Mouse (Mus musculus): Measurements from ENCODE around the gene Csnk2a2.
A peak's percentile ranks its signal among the peaks of the same experiment; 100 is the strongest.

Gene Csnk2a2

DNA sequence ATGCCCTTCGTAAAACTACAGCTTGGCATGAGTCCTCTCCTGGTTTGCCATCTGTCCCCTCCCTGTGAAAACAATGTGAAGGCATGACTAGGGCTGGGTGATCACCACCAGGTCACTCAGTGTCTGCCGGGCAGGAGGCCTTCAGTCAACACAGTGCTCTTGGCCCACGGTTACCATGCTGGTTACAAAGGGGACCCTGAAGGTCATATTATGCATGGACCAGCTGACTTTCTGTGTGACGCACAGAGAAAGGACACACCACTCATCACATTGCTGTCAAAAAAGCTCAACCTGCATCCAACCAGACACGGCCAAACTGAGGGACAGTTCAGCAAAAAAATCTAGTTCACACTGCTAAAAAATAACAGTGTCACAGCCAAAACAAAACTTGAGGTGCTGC is at the start of gene Csnk2a2:
Csnk2a2 (minus strand) TSS at position 34 of the 400 bp plus-strand sequence.
- DNase-seq (ENCODE audit: low spot score): no peak

DNA sequence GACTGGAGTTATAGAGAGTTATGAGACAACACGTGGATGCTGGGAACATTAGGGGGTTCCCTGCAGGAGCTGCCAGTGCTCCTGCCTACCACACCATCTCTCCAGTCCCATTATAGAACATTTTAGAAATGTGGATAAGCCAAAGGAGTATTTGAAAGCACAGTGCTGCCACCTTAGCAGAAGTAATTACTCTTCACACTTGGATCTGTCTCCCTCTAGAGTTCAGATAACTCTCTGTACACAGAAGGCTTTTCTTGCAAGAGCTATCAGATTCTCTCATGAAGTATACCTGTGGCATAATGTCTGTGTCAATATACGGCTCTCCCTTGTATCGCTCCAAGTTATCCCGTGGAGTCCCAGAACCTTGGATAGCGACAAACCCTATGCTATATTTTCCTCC is 49.6 kb upstream of the Csnk2a2 start:
- DNase-seq (ENCODE audit: low spot score): no peak

DNA sequence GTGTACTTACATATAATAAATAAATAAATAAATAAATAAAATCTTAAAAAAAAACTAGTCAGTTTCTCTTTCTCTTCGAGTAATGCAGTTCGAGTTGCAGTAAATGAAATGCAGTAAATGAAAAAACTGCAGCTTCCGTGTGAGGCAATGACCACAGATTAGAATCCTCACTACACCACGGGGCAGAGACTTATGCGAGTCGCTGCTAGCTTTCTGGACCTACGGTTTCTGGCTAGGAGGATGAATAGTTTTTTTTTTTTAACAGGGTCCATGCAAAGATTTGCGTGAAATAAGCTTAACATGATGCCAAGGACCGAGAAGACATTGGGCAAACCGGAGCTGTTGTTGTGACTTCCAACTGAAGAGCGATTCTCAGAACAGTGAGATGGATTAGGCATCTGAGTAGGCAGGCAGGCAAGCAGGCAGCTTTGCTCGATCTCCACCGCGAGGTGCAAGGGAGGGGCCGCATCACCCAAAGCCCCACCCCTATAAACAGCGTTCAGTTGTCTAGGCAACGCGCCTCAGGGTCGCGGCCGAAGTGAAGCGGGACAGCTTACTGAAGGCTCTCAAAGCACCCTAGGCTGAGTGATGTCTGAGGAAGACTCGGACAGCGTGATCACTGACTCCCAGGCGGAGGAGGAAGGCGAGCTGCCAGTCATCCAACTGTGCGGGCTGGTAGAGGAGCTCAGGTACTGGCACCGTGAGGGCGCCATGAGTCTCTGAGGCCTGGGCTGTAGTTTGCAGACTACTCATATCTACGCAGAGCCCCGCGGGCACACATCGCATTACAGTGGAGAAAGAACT is 43.9 kb upstream of the Csnk2a2 start, which contains the start of gene Ccdc113:
Ccdc113 (plus strand) TSS at position 502 of the 804 bp plus-strand sequence.
- peak; percentile 39 for DNase-seq (ENCODE audit: low spot score)

DNA sequence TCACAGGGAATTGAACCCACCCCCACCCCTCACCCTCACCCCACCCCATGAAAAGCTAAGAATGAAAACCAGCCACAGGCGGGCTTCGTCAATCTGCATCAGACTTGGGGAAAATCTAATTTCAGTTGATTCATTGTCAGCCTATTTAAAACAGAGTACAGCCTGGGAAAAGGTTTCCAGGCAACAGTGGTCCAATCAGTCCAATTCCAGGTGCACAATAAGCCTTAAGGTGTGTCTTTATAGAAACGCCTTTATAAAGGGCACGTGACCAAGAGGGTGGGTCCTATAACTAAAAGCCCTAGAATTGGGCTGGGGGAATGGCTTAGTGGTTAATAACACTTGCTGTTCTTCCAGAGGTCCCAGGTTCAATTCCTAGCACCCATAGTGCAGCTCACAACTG is 42.4 kb upstream of the Csnk2a2 start:
- DNase-seq (ENCODE audit: low spot score): no peak

DNA sequence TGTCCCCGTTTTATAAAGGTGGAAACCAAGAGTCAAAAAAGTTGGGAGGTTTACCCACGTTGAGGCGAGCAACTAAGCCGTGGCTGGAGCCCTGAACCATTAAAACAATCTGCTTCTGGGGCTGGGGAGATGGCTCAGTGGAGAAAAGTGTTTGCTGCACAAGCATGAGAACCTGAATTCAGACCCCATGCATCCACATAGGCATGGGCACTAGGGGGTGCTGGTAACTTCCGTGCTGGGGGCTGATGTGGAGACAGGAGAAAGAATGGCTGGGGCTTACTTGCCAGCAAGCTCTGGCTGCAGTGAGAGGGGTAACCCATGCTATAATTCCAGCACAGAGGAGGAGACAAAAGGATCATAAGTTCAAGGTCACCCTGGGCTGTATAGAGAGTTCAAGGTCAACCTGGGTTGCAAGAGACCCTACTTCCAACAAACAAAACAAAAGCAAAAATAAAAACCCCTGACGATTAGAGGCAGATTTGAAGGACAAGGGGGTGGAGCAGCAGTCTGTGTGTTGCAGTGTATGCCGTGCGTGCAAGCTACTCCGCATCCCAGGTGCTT is 39.0 kb upstream of the Csnk2a2 start:
- no peak for DNase-seq (ENCODE audit: low spot score)

DNA sequence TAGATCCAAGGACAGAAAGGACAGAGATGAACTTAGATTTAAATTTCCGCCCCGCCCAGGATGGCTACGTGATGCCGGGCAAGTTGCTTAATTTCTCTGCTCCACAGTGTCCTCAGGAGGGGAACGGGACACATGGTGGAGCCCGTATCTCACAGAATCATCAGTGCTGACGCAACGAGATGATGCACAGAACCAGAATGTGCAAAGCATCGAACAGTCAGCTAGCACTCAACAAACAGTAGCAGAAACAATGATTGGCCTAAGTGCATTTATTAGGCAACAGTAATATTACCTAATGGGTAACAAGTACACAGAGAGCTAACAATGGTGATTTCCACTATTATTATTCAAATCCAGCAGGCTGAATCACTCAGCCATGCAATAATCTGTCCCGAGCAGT is 38.4 kb upstream of the Csnk2a2 start:
- no peak for DNase-seq (ENCODE audit: low spot score)

DNA sequence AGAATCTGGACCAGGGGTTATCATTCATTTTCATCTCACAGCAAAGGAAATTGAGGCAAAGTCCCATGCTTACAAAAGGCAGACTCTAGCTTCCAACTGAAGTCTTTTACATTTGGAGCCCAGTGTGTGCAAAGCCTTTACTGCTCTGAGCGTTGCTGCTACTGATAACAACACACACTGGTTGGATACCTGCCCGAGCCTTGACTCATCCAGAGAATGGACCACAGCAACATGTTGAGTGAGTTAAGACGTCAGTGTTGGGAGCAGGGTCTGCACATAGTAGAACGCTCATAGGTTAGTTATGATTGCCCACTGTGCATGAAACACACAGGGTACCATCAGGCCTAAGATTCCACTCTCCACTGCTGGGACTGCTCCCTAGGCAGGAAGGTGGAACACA is 34.2 kb upstream of the Csnk2a2 start:
- DNase-seq (ENCODE audit: low spot score): no peak

DNA sequence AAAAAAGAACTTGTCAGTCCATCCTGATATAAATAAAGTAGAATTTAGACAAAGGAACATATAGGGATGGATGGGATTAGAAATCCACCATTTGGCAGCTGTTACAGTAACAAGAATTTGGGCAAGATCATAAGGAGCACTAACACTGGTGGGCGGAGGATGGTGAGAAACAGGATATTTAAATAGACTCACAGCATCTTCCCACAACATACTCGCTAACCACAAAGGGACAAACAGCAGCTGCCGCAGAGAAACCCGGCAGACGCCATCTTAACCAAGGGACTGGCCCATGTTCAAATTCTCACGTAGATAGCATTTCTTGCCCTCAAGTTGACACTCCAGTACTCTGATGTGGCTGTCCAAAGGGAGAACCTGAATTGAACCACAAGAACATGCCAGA is 27.1 kb upstream of the Csnk2a2 start:
- no peak for DNase-seq (ENCODE audit: low spot score)

DNA sequence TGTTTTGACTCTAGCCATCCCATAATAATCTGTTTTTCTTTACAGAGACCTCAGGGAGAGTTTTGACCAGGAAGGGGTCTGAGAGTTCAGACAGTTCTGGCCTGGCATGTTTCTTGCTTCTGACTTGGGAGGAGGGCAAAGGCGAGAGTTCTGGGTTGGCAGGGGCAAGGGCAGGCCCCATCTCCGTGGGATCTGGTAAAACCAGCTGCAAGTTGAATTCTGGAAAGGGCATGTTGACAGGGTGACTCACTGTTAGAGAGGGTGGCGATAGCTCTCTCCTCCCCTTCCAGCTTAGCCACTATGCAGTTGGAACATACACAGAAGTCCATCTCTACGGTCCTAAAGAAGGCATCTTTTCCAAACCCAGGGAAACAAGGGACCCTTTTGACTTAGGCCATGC is 23.4 kb upstream of the Csnk2a2 start:
- peak; percentile 23 for DNase-seq (ENCODE audit: low spot score)

DNA sequence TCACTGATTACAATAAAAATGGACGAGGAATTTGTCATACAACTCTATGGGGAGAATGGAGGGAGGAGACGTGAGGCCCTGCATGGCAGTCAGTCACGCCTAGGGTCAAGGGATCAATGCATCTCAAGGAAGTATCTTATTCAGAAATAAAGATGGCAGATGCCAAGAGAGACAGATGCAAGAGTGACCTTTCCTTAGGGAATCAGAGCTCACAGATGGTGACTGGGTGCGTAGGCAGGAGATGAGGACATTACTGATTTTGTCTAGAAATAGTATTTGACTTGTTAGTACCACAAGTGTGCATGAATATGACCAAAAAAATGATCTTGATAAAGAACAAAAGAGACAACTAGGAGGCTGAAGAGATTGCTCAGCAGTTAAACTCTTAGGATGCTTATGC is 22.4 kb upstream of the Csnk2a2 start:
- DNase-seq (ENCODE audit: low spot score): no peak

DNA sequence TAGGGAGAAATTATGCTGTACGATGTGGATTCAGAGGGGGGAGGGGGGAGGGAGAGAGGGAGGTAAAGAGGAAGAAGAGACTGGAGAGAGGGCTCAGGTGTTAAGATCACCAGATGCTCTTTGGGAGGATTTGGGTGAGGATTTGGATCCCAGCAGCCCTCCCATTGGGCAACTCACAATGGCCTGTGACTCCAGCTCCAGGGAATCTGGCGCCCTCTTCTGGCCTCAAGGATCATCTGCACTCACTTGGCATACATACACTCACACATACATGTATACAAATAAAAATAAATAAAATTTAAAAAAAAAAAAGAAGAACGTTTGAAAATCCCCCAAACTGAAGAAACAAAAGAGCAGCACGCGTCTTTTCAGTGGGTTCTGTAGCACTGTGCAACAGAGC is 16.4 kb upstream of the Csnk2a2 start:
- no peak for DNase-seq (ENCODE audit: low spot score)

DNA sequence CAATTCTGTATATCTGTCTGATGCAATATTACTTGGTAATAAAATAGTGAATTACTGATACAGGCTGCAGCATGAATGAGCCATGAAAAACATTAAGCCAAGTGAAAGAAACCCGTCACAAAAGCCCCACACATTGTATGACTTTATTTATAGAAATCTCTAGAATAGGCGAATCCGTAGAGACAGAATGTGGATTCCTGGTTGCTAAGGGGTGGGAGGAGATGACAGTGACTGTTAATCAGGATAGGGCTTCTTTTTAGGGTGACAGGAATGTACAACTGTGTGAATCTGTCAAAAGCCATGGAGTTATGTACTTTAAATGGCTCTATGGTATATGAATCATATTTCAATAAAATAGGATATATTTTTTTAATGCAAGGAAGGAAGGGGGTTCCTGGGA is 15.8 kb upstream of the Csnk2a2 start:
- no peak for DNase-seq (ENCODE audit: low spot score)

DNA sequence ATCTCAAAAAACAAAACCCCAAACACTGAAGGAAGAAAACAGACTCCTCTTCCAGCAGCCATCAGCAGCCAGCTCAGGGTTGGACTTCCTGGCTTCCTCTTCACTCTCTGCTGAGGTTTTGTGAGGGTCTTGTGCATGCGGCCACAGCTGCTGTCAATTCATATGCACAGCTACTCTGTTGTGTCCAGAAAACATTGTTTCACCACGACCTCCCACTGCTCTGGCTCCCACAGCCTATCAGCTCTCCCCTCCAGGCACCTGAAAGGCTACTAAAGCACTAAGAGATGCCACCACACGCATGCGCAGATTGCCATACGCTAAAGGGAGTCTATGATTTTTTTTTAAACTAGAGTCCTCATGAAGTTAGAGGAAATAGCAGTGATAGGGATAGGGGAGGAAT is 15.0 kb upstream of the Csnk2a2 start:
- no peak for DNase-seq (ENCODE audit: low spot score)

DNA sequence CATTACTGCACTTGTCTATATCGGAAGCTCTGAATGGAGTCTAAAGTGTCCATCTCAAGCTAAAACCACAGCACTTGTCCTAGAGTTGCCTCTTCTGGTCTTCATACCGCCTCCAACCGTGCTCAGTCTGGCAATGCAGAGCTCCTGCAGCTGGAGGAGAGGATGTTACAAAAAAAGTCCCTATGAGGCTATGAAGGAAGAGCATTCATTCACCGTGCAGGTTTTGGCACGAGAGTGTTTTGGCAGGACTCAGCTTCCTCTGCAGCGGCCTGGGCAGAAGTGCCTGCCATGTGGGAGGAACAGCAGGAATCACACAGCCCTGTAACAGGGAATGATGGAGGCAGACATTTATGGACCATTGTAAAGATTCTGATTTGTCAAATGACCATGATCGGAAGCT is 12.6 kb upstream of the Csnk2a2 start:
- no peak for DNase-seq (ENCODE audit: low spot score)

DNA sequence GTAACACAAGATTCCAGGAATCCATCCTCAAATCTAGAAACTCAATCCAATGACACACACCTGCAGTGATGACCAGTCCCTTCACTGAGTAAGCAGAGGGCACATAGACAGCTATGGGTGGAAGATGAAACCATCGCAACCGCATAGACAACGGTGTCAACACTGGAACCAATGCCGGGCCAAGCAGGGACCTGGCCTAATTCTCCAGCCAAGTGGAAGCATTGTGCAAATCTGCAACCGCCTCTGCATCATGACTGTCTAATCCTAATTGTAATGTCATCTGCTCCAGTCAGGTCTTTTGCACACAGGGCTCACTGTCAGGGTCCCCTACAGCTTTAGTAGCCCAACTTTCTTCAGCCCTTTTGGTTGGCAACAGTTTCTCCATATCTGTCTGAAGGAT is 10.6 kb upstream of the Csnk2a2 start:
- DNase-seq (ENCODE audit: low spot score): no peak

DNA sequence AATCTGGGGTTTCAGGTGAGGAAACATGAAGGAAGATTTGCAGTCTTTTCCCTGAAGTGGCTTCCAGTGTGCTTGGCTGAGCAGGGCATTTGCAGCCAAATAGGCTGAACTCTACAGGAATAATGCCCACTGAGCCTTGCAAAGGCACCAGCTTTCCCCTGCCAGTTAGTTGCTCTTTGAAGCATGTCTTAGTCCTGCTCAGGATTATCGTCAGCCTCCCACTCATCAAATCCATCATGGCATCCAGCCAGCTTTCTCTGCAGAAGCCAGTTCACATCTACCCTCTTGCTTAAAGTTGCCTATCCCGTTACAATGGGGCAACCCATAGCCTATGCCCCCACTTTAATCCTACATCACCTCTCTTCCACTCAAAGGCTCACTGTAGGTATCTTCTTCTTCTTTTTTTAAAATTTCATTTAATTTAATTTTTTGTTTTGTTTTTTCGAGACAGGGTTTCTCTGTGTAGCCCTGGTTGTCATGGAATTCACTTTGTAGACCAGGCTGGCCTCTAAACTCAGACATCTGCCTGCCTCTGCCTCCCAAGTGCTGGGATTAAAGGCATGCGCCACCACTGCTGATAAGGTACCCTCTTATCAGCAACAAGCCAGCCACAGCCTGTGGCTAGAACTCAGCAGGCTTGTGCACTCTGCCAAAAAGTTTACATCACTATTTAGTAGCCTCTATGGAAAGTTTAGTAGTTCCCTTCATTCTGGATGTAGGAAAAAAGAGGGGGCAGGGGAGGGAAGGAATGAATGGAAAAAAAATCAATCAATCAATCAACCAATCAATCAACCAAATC is 9.6 kb upstream of the Csnk2a2 start:
- DNase-seq (ENCODE audit: low spot score): no peak

DNA sequence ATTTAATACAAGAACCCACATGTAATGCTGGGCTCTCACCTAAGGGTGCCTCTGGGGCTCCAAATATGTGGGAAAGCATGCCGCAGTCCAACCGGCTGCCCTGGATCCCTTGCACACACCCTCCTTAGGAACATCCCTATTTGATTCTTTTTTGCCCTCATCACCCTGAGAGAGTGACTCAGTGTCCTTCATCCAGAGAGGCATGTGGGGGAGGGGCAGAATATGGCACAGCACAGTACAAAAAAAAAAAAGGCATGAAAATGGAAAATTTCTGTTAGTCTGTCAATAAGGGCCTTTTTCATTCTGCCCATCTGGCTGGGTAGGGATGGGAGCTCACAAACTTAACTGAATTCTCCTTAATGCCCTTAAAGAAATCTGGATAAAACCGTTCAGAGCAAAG is 8.0 kb upstream of the Csnk2a2 start:
- DNase-seq (ENCODE audit: low spot score): no peak

DNA sequence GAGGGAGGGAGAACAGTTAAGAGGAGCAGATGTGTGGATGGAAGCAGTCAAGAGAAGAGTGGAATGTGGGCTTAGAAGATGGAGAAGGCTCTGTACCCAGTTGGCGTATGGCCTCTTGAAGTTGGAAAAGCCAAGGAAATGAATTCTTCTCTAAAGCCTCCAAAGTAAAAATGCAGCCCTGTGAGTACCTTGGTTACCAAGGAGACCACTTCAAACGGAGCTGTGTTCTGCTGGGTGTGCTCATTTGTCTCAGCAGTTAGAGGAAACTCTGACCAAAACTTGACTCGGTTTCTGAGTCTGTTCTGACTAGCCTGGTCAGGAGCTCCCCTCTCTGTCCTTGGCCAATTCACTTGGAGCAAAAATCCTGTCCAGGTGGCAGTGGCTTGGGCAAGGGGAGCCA is 6.6 kb upstream of the Csnk2a2 start:
- no peak for DNase-seq (ENCODE audit: low spot score)

DNA sequence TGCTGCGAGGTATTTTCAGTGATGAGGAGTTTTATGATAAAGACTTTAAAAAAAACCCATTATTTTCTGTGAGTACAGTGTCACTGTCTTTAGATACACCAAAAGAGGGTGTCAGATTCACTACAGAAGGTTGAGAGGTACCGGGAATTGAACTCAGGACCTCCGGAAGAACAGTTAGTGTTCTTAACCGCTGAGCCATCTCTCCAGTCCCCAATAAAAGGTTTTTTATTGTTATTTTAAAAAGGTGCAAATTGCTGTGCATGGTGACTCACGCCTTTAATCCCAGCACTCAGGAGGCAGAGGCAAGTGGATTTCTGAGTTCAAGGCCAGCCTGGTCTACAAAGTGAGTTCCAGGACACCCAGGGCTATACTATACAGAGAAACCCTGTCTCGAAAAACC is 5.6 kb upstream of the Csnk2a2 start:
- no peak for DNase-seq (ENCODE audit: low spot score)

DNA sequence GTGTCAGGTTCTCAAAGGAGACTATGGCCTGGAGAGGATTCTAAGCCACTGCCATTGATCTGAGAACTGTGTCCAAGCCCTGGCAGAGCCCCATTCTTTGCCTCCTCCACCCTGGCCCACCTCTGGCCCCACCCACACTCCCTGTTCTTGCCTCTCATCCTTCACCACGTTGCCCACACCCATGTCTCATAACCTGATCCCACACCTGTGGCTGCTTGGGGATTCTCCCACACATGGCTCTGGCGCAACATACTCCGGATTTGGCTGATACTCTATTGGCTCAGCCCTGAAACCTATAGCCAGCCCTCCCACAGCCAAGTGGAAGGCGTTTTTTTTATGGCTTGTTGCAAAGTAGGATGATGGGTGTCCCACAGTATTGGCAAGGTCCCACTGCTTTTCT is 2.2 kb upstream of the Csnk2a2 start:
- DNase-seq (ENCODE audit: low spot score): no peak

DNA sequence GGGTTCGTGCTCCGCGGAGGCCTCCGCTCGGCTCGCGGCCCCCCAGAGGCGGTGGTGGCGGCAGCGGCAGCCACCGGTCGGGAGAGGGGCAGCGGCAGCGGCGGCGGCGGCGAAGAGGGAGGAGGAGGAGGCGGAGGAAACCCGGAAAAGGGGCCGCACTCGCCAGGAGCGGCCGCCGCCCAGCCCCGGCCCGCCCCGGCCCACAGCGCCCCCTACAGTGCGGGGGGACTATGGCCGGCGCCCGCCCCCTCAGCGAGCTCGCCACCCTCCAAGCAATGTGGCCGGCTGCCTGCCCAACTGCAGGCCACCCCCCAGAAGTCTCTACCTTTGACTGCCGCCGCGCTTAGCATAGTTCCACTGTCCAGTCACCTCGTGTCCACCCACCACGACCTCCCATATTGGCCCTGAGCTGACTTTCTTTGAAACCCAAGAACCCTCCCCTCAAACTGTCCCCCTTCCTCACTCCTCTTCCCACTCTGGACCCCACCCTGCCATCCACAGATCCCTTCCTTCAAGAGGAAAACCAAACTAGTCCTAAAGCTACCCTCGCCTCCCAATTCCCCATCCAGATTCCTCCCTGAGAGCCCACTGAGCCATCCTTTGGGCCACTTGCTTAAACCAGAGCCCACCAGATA is 1.0 kb downstream of the Csnk2a2 start:
- peak; percentile 93 for DNase-seq (ENCODE audit: low spot score)

DNA sequence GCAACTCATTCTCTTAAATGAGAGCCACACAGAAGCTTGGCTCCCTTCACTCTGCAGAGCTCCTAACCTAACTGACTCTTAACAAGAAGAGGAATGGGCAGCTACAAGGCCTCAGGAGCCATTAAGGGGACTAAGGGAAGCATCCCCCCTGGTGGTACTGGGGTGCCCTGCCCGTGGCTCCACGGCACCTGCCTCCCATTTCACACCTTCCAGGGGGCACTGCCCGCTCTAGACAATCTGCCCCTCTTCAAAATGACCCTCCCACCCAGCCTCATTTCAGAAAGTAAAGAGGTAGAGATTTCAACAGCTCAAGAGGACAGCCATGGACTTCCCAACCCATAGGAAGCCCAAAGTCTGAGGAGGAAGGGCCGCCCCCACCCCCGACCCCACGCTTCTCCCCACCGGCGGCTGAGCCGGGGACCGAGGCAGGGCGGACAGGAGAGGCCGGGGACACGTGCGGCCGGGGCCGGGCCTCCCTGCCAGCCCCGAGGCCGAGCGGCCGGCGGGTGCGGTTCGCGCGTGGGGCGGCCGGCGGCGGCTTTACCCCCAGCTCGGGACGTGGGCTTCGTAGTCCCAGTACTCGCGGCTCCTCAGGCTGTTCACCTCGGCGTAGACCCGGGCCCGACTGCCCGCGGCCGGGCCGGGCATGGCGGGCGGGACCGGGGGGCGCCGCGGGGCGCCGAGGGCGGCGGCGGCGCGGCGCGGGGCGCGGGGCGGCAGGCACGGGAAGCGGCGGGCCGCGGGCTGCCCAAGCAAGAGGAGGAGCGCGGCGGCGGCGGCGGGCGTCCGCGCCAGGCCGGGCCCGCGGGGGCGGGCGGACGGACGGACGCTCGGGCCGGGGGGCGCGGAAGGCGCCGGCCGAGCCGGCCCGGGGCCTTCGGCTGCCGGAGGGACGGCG is 1.8 kb downstream of the Csnk2a2 start:
- DNase-seq (ENCODE audit: low spot score): peak; percentile 10

All from urinary bladder, postnatal 25 days (tissue).